Mouse (Mus musculus): ENCODE results near the gene Syt11.

DNA sequence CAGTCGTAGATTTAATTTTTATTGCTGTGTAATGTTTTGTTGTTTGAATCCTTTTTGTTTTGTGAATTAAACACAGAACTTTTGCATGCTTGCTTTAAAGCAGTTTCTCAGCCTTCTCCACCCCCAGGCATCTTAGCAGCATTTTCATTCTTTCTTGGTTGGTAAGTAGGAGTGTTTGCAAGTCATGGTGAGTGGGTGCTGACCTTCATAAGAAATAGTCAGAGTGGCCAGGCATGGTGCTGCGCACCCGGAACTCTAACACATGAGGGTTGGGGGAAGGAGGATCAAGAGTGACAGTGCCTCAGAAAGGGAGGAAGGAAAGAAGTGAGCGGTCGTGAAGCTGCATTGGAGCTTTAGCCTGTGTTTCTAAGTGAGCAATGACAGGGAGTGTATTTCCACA is 9.9 kb upstream of the Syt11 start:
- TF ChIP-seq CTCF (IDR thresholded peaks at IDR 0.05; ENCODE audit: insufficient read depth, low read depth, low read length) (no peak), POLR2A (IDR thresholded peaks at IDR 0.05; ENCODE audit: insufficient read depth, low read depth, low read length) (no peak)
